Mouse (Mus musculus) macrophage (primary cell): ENCODE results near the gene Rai2. TPM values are rescaled to one million over a fixed set of nuclear protein-coding genes. Genes with fewer than 3 reads are reported as not detected.

Experiments
- H3K27ac ChIP-seq: fragments of 350-480 bp; formaldehyde crosslinking; 2 replicates; pipeline ENCODE4 v1.9.0; 2021
- H3K36me3 ChIP-seq: fragments of 350-480 bp; formaldehyde crosslinking; 2 replicates; pipeline ENCODE4 v1.9.0; 2021; ENCODE audit errors: inconsistent target
- H3K4me3 ChIP-seq: fragments of 350-480 bp; formaldehyde crosslinking; 2 replicates; pipeline ENCODE4 v1.9.0; 2021; ENCODE audit errors: inconsistent target
- H3K79me2 ChIP-seq: fragments of 350-480 bp; formaldehyde crosslinking; 2 replicates; pipeline ENCODE4 v1.9.0; 2021; ENCODE audit errors: inconsistent target
- WGBS: methylation state at CpG from one replicate; pipeline ENCODE4 v1.1.7; 2026; ENCODE audit warnings: inconsistent platforms; ENCODE audit not compliant: missing documents; 5-methylcytosine and 5-hydroxymethylcytosine counted together
- polyA plus RNA-seq: library from polyadenylated mRNA; stranded (reverse); fragments of 250-400 nt; gene quantifications from 3 replicates; pipeline ENCODE4 v1.2.4, GENCODE M21; 2018; ENCODE audit warnings: inconsistent platforms
- total RNA-seq, 78 experiments: library from RNA; depleted of rRNA; stranded (reverse); fragments of 250-400 nt; gene quantifications; 1 replicate in 9 of 78; 2 replicates in 24 of 78; 3 replicates in 43 of 78; 4 replicates in 2 of 78; pipeline ENCODE4 v1.2.4; 2018; ENCODE audit warnings: inconsistent platforms in 56 of 78

Rai2 gene
- total RNA-seq (2018; cell fraction: chromatin; rRNA removed): under 1 TPM in 1 of 26 experiments, not detected in 25; 0.28 TPM
- total RNA-seq (2018; cell fraction: cytosol; rRNA removed): not detected
- not detected for total RNA-seq (2018; cell fraction: nucleus; rRNA removed)
- polyA plus RNA-seq: not detected in 3 replicates

DNA sequence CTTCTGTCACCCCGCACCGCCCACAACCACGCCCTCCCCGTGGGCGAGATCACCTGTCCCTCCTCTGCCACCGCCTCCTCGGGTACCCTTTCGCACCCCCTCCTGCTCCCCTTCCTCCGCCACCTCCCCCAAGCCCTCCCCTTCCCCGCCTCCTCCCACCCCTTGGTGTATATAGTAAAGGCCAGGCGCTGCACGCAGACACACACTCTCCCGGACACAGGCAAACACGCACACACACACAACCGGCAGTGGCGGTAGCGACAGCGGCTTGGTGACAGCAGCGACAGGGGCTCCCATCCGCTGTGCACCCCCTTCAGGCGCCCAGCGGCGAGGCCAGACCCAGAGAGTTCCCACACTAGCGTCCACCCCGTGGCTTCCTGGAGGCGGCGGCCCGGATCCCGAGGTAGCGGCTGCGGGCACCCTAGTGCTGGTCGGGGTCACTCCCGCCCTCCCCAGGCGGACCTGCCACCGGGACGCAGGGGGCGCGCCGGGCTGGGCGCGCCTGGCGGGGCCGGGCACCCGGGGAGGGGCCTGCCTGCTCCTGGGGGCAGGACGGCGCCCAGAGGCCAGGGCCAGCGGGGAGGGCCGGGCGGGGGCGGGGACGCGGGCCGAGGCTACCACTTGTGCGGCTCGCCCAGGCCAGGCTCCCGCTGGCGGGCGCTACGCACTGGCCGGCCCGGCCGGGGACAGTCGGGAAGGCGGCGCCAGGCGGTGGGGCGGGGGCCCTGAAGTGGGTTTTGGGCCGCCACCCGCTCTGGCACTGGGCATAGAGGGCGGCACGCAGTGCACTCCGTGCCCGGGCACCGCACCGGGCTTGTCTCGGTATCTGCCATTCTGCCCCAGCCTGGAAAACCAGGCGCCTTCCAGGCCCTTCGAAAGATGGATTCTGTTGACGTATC is at the start of gene Rai2:
TSS of gene Rai2 (plus strand) at position 205 of the 899 bp plus-strand sequence.
- Histone ChIP-seq H3K4me3 (no peak within 1 kb of the TSS), H3K36me3 (no peaks in the 10 kb centered on the region), H3K79me2 (no peaks in the 10 kb centered on the region), H3K27ac (no peak within 1 kb of the TSS)
- 18% methylated on average over 42 of the region's 79 CpGs for WGBS

- no peak overlapping the region for H3K4me3 ChIP-seq
- 71% methylated on average over 3 of the region's 3 CpGs for WGBS
Measured at GRCm38 (mm10) chrX:161689336-161689735, 27.5 kb upstream of the Rai2 start.

GRCm38 (mm10) chrX:161716503-161716864 is 385 bp upstream of the Rai2 start:
- Histone ChIP-seq H3K4me3 (no peak overlapping the region), H3K79me2 (no peaks in the 10 kb centered on the region), H3K27ac (no peak overlapping the region), H3K36me3 (no peaks in the 10 kb centered on the region)
- no CpG with 5 or more reads among the region's 9 CpGs for WGBS

More at GRCm38 (mm10) chrX:161689336-161689735, 27.5 kb upstream of the Rai2 start:
- no peaks in the 10 kb centered on the region for H3K79me2 ChIP-seq
- H3K36me3 ChIP-seq: no peaks in the 10 kb centered on the region
- H3K27ac ChIP-seq: no peak overlapping the region

GRCm38 (mm10) chrX:161717764-161718382 is 1.0 kb downstream of the Rai2 start:
- no peak overlapping the region for H3K4me3 ChIP-seq
- H3K27ac ChIP-seq: no peak overlapping the region

DNA sequence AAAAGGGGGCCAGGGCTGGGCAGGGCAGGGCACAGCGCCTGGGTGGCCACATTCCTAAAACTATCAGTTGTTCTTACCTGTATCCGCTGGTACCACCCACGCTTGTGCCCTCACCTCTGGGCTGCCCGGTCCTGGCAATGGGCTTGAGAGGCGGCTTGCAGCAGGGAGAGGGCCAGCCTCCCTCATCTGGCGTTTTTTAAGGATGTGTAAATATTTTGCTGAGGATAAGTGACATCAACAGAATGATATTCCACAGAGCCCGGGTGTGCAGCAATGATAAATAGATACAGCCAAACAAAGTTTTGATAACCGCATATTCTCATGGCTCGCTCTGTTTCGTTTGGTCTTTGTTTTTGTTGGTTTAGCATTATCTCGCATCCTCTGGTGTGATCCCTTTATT is 1.7 kb downstream of the Rai2 start:
- no peak overlapping the region for H3K4me3 ChIP-seq

More at GRCm38 (mm10) chrX:161717764-161718382, 1.0 kb downstream of the Rai2 start:
- Histone ChIP-seq H3K36me3 (no peaks in the 10 kb centered on the region), H3K79me2 (no peaks in the 10 kb centered on the region)
- 26% methylated on average over 15 of the region's 26 CpGs for WGBS

DNA sequence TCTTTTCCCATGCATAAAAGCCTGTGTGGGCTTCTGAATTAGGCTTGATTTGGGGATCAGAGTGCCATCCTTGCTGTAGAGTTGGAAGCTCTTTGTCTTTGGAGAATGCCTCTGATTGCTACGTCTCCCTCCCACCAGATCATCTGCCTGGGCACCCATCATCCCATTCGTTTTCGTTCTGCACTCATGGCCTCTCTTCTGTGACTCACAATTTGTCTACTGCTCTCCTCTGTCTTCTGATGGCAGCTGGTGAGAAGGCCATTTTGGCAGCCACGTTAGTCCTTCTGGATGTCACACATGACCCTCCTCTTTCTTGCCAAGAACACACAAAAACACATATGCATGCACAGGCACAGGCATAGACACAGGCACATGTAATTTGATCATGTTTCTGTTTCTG is 4.2 kb downstream of the Rai2 start:
- 76% methylated on average over 3 of the region's 4 CpGs for WGBS
- no peak overlapping the region for H3K4me3 ChIP-seq

More for the DNA sequence above, 1.7 kb downstream of the Rai2 start:
- H3K79me2 ChIP-seq: no peaks in the 10 kb centered on the region
- WGBS: 82% methylated on average over 11 of the region's 11 CpGs
- no peaks in the 10 kb centered on the region for H3K36me3 ChIP-seq
- H3K27ac ChIP-seq: no peak overlapping the region

DNA sequence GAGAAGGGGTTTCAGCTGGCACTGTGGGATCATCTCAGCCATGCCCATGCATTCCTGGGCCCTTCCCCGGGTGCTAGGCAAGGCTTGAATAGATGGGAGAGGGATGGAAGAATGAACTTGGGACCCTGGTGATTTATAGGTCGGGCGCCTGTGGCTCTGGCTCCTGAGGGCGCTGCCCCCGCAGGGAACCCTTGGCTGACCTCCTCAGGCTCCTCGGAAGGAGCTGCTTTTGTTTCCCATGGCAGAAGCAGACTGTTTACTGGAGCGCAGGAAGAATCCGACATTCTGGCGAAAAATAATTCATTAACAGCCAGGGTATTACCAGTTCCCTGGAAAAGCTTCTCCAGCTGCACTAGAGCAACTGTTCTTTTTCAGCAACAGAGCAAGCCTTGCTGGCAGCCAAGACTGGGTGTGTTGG is 6.5 kb downstream of the Rai2 start:
- Histone ChIP-seq H3K79me2 (no peaks in the 10 kb centered on the region), H3K4me3 (no peak overlapping the region), H3K27ac (no peak overlapping the region), H3K36me3 (no peaks in the 10 kb centered on the region)
- WGBS: 61% methylated on average over 8 of the region's 9 CpGs

More for the DNA sequence above, 4.2 kb downstream of the Rai2 start:
- no peak overlapping the region for H3K27ac ChIP-seq
- no peaks in the 10 kb centered on the region for H3K79me2 ChIP-seq
- no peaks in the 10 kb centered on the region for H3K36me3 ChIP-seq

- Histone ChIP-seq H3K36me3 (no peaks in the 10 kb centered on the region), H3K79me2 (no peaks in the 10 kb centered on the region), H3K27ac (no peak overlapping the region), H3K4me3 (no peak overlapping the region)
- 17% methylated on average over 1 of the region's 1 CpGs for WGBS
Measured at GRCm38 (mm10) chrX:161726257-161726656, 9.4 kb downstream of the Rai2 start.

DNA sequence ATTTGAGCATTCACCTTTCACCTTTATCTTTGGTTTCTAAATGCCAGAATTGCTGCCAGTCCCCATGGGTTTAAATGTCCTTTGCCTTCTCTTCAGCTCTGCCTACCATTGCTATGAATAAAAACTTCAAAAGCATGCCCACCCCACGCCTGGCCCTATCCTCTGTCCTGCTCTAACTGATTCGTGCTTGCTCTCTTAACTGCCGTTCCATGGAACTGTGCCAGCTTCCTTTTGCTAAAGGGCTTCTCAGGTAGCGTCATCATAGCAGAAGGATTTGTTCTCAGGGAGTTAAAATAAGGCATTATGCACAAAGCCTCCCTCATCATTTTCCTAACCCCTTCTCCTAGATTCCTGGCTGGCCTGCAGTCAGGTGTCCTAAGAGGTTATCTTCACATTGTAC is 11.6 kb downstream of the Rai2 start:
- H3K36me3 ChIP-seq: no peaks in the 10 kb centered on the region
- no peak overlapping the region for H3K4me3 ChIP-seq
- WGBS: 47% methylated on average over 4 of the region's 4 CpGs
- H3K79me2 ChIP-seq: no peaks in the 10 kb centered on the region
- H3K27ac ChIP-seq: no peak overlapping the region

DNA sequence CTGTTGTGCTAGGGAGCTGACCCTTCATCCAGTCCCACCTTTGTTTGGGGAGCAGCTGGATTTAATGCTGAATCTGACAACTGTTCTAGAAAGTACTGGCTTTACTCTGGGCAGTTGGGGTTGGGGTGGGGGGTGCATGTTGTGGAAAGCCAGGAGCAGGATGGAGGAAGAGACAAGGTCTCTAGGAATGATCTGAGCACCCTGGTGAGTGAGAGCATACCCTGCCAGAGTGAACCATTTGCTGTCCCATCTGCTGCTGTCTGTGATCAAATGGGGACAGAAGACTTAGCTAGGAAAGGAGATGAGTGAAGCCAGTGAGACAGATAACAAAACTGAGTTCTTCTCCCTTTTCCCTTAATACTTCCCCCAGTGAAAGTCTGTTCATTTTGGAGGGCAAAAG is 13.2 kb downstream of the Rai2 start:
- H3K27ac ChIP-seq: no peak overlapping the region
- H3K36me3 ChIP-seq: no peaks in the 10 kb centered on the region
- no peaks in the 10 kb centered on the region for H3K79me2 ChIP-seq
- H3K4me3 ChIP-seq: no peak overlapping the region

GRCm38 (mm10) chrX:161731859-161732258 is 15.0 kb downstream of the Rai2 start:
- Histone ChIP-seq H3K27ac (no peak overlapping the region), H3K36me3 (no peaks in the 10 kb centered on the region), H3K79me2 (no peaks in the 10 kb centered on the region), H3K4me3 (no peak overlapping the region)
- 100% methylated on average over 2 of the region's 3 CpGs for WGBS

DNA sequence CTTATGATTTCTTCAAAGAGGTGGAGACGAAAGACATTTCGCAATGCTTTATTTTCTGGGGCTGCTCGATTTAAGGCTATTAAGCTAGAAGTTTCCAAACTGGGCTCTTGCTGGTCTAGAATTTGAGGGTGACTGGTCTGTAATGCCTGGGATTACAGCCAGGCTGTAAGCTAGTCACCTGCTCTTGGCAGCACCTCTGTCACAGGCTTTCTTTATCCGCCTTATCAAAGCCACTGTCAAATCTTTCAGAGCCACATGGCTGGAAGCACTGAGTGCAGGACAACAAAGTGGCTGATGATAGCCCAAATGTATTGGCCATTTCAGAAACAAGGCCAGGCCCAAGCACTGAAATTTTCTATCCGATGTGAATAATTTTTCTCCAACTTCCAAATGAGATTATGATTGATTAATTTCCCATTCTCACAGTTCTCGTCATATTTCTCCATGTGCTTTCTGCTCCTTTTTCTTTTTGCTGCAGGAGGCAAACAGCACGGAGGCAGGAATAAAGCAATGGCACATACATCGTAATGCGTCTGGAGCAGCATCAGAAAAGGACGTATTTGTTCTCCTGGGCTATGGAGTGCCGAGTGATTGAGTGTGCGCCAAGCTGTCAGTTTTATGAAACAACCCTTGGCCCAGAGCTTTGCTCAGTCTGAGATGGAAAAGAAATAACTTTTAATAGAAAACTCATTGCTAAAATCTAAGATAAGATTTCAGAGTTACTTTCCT is 16.9 kb downstream of the Rai2 start:
- Histone ChIP-seq H3K27ac (no peak overlapping the region), H3K36me3 (no peaks in the 10 kb centered on the region), H3K4me3 (no peak overlapping the region), H3K79me2 (no peaks in the 10 kb centered on the region)
- WGBS: 94% methylated on average over 12 of the region's 12 CpGs

GRCm38 (mm10) chrX:161734310-161734676 is 17.4 kb downstream of the Rai2 start:
- WGBS: 56% methylated on average over 4 of the region's 4 CpGs
- no peaks in the 10 kb centered on the region for H3K79me2 ChIP-seq
- no peak overlapping the region for H3K4me3 ChIP-seq
- H3K36me3 ChIP-seq: no peaks in the 10 kb centered on the region
- H3K27ac ChIP-seq: no peak overlapping the region

DNA sequence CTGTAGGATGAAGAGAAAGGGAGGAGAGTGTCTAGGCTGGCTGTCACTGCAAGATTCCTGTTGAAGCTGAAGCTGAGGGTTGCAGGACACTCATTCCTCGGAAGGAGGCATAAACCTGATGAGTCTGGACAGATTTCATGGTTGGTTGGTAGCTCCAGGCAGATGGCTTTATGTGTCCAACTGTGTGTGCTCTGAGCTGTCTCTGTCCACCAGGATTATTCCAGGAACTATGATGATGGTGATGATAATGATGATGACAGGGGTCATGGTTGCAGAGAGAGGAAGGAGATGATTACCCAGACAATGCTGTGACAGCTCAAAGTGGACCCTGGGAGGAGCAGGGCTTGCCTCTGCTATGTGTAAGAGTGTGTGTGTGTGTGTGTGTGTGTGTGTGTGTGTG is 22.5 kb downstream of the Rai2 start:
- H3K79me2 ChIP-seq: no peaks in the 10 kb centered on the region
- H3K4me3 ChIP-seq: no peak overlapping the region
- WGBS: 54% methylated on average over 1 of the region's 1 CpGs
- H3K27ac ChIP-seq: no peak overlapping the region
- H3K36me3 ChIP-seq: no peaks in the 10 kb centered on the region
